Mouse (Mus musculus) thymus, adult 2 months (tissue): ENCODE results near the gene Uncx. TPM values are rescaled to one million over a fixed set of nuclear protein-coding genes. Genes with fewer than 3 reads are reported as not detected.

Source experiments
- DNase-seq: peaks from one replicate; pipeline ENCODE4 v3.0.0; 2021
- H3K27ac ChIP-seq: fragments of 200-500 bp; 2 replicates; pipeline ENCODE4 v1.5.1; 2012; ENCODE audit warnings: low read length, control low read depth; ENCODE audit not compliant: control insufficient read depth, insufficient read depth
- H3K27me3 ChIP-seq: fragments of 200-500 bp; 2 replicates; pipeline ENCODE4 v1.6.1; 2012; ENCODE audit warnings: mild to moderate bottlenecking, low read length, moderate library complexity, mixed read lengths; ENCODE audit not compliant: control insufficient read depth, insufficient read depth
- H3K36me3 ChIP-seq: fragments of 200-500 bp; 2 replicates; pipeline ENCODE4 v1.6.1; 2012; ENCODE audit warnings: mild to moderate bottlenecking, low read length, moderate library complexity; ENCODE audit not compliant: control insufficient read depth, insufficient read depth
- H3K4me1 ChIP-seq: fragments of 200-500 bp; replicated peaks from 2 replicates; pipeline ENCODE4 v1.6.1; 2012; ENCODE audit warnings: low read length; ENCODE audit not compliant: control insufficient read depth, insufficient read depth
- H3K4me3 ChIP-seq: fragments of 200-500 bp; 2 replicates; pipeline ENCODE4 v1.5.1; 2012; ENCODE audit warnings: mild to moderate bottlenecking, low read length, control low read depth, moderate library complexity; ENCODE audit not compliant: control insufficient read depth, insufficient read depth
- CTCF ChIP-seq: fragments of 200-500 bp; IDR thresholded peaks from 2 replicates; pipeline ENCODE4 v1.5.1; 2012; ENCODE audit warnings: mild to moderate bottlenecking, control low read depth, low read length, moderate library complexity, borderline replicate concordance; ENCODE audit not compliant: control insufficient read depth, poor library complexity, insufficient read depth; ENCODE audit errors: extremely low read depth
- POLR2A ChIP-seq: fragments of 200-500 bp; IDR thresholded peaks from 2 replicates; pipeline ENCODE4 v1.6.1; 2012; ENCODE audit warnings: mild to moderate bottlenecking, low read length, control low read depth, moderate library complexity; ENCODE audit not compliant: control insufficient read depth, poor library complexity, insufficient read depth; ENCODE audit errors: extremely low read depth
- WGBS: fragments of 180-500 bp; shearing (Covaris S2); methylation state at CpG from one replicate; pipeline ENCODE4 v1.1.7; 2018; 5-methylcytosine and 5-hydroxymethylcytosine counted together
- polyA plus RNA-seq: library from polyadenylated mRNA; depleted of rRNA; stranded (reverse); fragments of >200 nt; gene quantifications from 2 replicates; pipeline ENCODE4 v1.2.3, GENCODE M21; 2012

The Uncx gene
- polyA plus RNA-seq, 1 experiment = 0.24 TPM

DNA sequence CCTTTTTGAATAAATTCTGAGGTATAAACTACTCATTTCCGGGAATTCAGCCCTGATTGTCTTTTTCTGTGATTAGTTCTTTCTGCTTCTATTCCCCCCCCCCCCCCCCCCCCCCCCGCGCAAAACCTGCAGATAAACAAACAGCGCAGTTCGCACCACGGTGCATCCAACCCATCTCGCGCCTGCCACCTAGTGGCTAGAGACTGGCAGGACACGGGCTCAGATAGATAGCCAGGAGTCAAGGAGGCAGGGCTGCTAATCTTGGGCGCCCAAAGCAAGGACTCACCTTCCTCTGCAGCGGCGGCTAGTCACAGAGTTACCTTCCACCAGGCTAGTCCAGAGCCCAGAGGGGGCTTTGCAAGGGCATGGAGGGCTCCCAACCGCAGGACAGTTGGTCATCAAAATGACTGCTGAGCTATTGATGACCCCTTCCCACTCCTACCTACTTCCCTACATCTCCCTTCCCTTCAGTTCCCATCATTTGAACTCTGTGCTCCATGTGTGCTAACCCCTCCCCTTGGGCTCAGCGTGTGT is 38.2 kb upstream of the Uncx start:
- TF ChIP-seq CTCF (peak; percentile 83; the same call in 1 of the 2 replicates), POLR2A (no peak)
- H3K4me3 ChIP-seq = no peak overlapping the region
- H3K36me3 ChIP-seq = no peaks in the 10 kb centered on the region
- no peak overlapping the region for H3K27ac ChIP-seq
- H3K27me3 ChIP-seq = no peaks in the 10 kb centered on the region
- 4% methylated on average over 14 of the region's 14 CpGs for WGBS
- DNase-seq = peak; percentile 79
- no peaks in the 10 kb centered on the region for H3K4me1 ChIP-seq

DNA sequence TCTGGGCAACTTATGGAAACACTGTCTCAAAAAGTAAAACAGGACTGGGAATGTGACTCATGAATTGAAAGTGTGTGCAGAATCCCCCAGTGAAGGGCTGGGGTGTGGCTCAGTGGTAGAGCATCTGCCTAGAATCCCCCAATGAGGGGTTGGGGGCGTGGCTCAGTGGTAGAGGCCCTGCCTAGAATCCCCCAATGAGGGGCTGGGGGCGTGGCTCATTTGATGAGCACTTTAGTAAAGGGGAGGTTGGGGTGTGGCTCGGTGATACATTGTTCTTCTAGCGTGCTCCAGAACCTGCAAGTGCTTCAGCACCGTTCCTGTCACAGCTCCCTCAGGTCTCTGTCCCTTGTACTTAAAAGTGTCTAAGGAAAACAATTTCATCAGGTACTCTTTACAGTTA is 37.1 kb upstream of the Uncx start:
- 30% methylated on average over 5 of the region's 5 CpGs for WGBS
- Histone ChIP-seq H3K4me1 (no peaks in the 10 kb centered on the region), H3K36me3 (no peaks in the 10 kb centered on the region), H3K27me3 (no peaks in the 10 kb centered on the region), H3K27ac (no peak overlapping the region), H3K4me3 (no peak overlapping the region)
- DNase-seq = no peak
- TF ChIP-seq CTCF (no peak), POLR2A (no peak)

DNA sequence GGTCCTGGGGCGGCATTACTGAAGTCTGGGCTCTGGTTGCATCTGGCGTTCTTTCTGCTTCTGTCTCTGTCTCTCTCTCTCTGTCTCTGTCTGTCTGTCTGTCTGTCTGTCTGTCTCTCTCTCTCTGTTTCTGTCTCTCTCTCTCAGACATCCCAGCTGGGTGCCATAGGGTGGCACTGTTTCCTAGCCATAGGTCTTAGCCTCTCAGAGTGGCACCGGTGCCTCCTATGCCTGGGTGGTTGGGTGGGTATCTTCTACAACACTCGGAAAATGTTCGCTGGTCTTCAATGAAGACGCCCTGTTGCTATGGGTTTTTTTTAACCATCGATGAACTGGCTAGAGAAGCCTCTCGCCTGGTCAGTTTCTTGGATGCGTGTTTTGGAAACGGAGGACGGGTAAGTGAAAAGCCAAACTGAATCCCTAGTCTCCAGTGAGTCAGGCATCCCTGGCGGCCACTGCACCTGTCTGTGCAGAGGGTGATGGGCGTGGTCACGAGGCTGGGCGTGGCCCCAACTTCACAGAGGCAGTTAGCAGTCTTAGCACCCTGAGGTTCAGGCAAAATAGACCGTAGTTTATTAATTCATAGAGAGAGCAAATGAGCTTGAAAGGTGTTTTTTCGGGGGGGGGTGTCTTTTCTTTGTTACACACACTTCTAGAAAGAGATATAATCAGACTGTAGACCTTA is 32.5 kb upstream of the Uncx start:
- Histone ChIP-seq H3K27ac (no peak overlapping the region), H3K36me3 (no peaks in the 10 kb centered on the region), H3K4me1 (no peaks in the 10 kb centered on the region), H3K4me3 (no peak overlapping the region), H3K27me3 (no peaks in the 10 kb centered on the region)
- TF ChIP-seq POLR2A (no peak), CTCF (no peak)
- 21% methylated on average over 17 of the region's 17 CpGs for WGBS
- peak; percentile 19 for DNase-seq

DNA sequence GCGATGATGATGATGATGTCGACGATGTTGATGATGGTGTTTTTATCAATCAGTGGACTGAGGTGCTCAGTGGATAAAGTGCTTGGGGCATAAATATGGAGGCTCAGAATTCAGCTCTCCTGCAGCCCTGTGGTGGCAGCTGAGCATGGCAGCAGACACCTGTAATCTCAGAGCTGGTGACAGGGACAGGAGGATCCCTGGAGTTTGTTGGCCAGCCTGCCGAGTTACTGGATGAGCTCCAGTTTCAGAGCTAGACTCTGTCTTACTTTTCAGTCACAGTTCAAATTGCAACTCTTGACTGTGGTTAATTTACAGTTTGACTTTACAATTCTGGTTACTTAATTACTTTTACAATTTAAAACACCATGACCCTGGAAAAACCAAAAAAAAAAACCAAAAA is 31.1 kb upstream of the Uncx start:
- DNase-seq = no peak
- no peak overlapping the region for H3K27ac ChIP-seq
- H3K4me3 ChIP-seq = no peak overlapping the region
- no peaks in the 10 kb centered on the region for H3K4me1 ChIP-seq
- 93% methylated on average over 4 of the region's 4 CpGs for WGBS
- no peak for TF ChIP-seq POLR2A
- TF ChIP-seq CTCF = no peak
- H3K27me3 ChIP-seq = no peaks in the 10 kb centered on the region
- no peaks in the 10 kb centered on the region for H3K36me3 ChIP-seq

DNA sequence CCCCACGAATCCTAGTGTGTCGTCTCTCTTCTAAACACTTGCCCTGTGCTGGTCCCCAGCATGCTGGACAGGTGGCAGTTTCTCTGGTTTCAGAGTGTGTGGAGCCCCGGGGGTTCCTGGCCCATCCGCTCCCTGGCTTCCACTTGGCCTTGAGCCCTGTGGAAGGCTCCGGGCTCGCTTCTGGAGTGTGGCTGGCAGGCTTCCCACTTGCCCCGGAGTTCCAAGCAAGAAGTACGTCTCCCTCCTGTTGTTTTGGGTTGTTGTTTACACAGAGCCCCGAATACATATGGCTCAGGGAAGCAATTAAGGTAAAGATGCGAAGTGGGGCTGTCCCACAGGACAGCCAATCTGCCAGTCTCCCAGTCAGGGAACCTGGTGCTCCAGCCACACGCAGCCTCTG is 27.0 kb upstream of the Uncx start:
- no peaks in the 10 kb centered on the region for H3K27me3 ChIP-seq
- H3K4me1 ChIP-seq = no peaks in the 10 kb centered on the region
- no peak for DNase-seq
- no peak overlapping the region for H3K4me3 ChIP-seq
- no peak overlapping the region for H3K27ac ChIP-seq
- H3K36me3 ChIP-seq = no peaks in the 10 kb centered on the region
- WGBS = 54% methylated on average over 11 of the region's 11 CpGs
- TF ChIP-seq CTCF = no peak

DNA sequence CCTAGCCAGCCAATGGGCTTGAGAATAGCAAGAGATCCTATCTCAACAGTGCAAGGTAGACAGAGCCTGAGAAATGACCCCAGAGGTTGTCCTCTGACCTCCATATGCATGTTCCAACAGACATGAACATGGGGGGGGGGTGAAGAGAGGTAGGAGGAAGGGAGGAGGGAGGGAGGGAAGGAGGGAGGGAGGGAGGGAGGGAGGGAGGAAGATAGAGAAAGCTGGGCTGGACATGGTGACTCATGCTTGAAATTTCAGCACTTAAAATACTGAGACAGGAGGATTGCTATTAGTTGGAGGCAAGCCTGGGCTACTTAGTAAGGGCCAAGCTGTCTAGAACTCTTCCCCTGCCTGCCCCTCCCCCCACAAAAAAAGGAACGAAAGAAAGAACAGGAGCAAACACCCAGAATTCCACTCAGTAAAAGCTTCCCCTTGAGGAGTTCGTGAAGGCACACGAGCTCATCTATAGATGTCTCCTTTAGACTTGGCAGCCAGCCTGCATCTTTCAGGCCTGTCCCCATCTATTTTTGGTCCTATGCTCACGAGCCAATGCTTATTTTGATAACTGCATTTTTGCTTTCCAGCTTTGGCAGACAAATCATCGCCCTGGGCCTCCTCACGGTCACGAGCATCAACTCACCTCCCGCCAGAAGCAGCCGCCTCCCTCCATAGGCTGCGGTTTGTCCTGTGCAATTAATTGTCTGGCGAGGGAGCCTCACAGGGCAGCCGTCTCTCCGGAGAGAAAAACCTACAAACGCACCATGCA is 23.0 kb upstream of the Uncx start:
- 68% methylated on average over 14 of the region's 14 CpGs for WGBS
- Histone ChIP-seq H3K27me3 (no peaks in the 10 kb centered on the region), H3K4me1 (no peaks in the 10 kb centered on the region), H3K36me3 (no peaks in the 10 kb centered on the region), H3K4me3 (no peak overlapping the region), H3K27ac (no peak overlapping the region)
- TF ChIP-seq POLR2A = no peak
- TF ChIP-seq CTCF = no peak
- no peak for DNase-seq

DNA sequence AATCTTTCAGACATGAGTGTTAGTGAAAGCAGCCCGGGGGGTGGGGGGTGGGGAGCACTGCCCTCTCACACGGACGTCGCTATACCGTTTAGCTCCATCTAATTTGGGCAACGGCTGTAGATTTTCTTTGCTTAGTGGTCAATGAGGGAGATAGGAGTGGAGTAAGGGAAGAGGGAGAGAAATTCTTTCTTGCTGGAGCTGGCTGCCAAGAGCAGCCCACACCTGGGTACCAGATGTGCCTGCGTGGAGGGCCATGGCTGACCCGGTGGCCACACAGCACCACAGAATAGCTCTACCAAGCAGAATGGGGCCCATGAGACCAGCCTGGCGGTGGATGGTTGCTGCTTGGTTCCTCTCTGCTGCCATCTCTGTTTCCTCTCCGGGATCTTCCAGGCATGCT is 21.3 kb upstream of the Uncx start:
- Histone ChIP-seq H3K27me3 (no peaks in the 10 kb centered on the region), H3K4me3 (no peak overlapping the region), H3K36me3 (no peaks in the 10 kb centered on the region), H3K4me1 (no peaks in the 10 kb centered on the region), H3K27ac (no peak overlapping the region)
- DNase-seq = no peak
- no peak for TF ChIP-seq POLR2A
- no peak for TF ChIP-seq CTCF
- 90% methylated on average over 10 of the region's 10 CpGs for WGBS
